Mouse (Mus musculus) small intestine, adult 2 months (tissue): ENCODE measurements around the gene Msi2.

Experiments
- CTCF ChIP-seq: fragments of 200-500 bp; IDR thresholded peaks from 2 replicates; pipeline ENCODE4 v1.5.1; 2012; ENCODE audit warnings: low read depth, mild to moderate bottlenecking, control low read depth, inconsistent platforms, low read length, moderate library complexity, mixed read lengths; ENCODE audit not compliant: insufficient replicate concordance, insufficient read length; ENCODE audit errors: extremely low read depth
- POLR2A ChIP-seq: fragments of 200-500 bp; IDR thresholded peaks from 2 replicates; pipeline ENCODE4 v1.6.1; 2012; ENCODE audit warnings: low read depth, mild to moderate bottlenecking, control low read depth, inconsistent platforms, low read length, moderate library complexity

GRCm38 (mm10) chr11:88485987-88486386, 232.3 kb downstream of the Msi2 start:
- no peak; the same call in 1 of the 2 replicates for TF ChIP-seq POLR2A
- TF ChIP-seq CTCF, result no peak
